Mouse (Mus musculus): ENCODE measurements around the gene Fgfr2.

DNA sequence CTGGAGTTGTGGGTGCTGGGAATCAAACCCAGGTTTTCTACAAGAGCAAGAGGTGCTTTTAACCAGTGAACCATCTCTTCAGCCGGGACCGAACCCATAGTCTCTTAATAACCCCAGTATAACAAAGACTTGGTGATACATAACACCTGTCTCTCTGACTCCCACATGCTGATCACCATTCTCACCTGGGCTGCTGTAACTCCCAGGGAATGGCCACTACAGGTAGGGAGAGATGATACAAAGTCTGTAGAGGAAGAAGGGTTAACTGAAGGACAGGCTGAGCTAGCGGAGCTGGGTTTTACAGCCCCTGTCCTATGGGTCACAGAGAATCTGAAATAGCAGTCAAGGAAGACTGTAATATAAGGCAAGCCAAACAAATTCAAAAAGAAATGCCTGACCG is 2580.0 kb downstream of the Fgfr2 start:
- no peak for TF ChIP-seq CTCF (IDR thresholded peaks at IDR 0.05; ENCODE audit: extremely low read depth, insufficient read length, insufficient replicate concordance, low read depth, low read length)
- TF ChIP-seq POLR2A (IDR thresholded peaks at IDR 0.05; ENCODE audit: low read depth, low read length): no peak

All from small intestine, adult 2 months (tissue).